Comparison of ENCODE assay signal across 8 mouse cellular contexts in the genomic region with DNA sequence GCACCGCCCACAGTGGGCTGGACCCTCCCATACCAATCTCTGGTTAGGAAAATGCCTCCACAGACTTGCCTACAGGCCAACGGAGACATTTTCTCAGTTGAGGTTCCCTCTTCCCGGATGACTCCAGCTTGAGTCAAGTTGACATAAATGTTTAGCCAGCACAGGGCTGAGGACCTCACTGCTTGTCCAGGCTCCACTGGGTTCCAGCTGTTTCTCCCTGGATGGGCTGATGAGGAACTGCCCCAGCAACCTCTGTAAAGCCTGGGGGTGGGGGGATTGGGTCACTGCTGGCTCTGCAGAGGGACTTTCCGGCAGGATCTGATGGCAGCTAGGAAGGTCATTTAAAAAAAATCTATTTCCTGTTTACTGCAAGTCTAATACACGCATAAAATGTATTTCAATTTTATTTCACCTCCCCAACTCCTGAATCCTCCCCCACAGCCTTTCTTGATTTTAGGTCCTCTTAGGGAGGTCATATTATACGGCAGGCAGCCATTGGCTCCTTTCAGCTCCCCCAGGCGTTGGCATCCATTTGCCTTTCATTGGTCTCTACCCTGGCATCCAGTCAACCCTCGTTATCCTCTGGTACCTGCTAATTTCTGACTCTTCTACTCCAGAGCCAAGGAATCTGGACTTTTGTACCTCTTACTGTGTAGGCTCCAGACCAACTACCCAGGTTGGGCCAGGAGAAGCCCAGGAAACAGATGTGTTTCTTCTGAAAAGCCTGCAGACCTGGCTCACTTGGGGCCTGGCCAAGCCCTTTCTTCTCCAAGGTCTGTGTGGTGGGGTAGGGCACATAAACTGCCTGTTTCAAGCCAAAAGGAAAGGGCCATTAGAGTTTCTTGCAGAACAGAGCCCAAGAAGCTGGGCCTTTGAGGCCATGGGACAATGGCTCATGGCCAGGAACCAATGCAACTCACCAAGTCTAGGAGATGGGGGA. TPM values are rescaled to one million over a fixed set of nuclear protein-coding genes. Genes with fewer than 3 reads are reported as not detected.
A peak's percentile ranks its signal among the peaks of the same experiment; 100 is the strongest.
DNase-seq lines count a peak whose midpoint lies in the region; ATAC-seq lines count a peak whose summit lies in the region.

No protein-coding gene starts in this region.

- no peak overlapping the region for H3K4me2 ChIP-seq in forebrain, embryonic 14.5 days (ENCODE audit: low read length)
- no peak overlapping the region for H3K4me2 ChIP-seq in midbrain, embryonic 13.5 days (replicated peaks)
- no peak overlapping the region for H3K4me2 ChIP-seq in midbrain, embryonic 14.5 days (ENCODE audit: low read length)

- H3K27me3 ChIP-seq in forebrain, embryonic 14.5 days (replicated peaks; ENCODE audit: control insufficient read depth, insufficient read depth, low read length) = no peaks in the 10 kb centered on the region
- H3K27me3 ChIP-seq in forebrain, embryonic 10.5 days (ENCODE audit: poor library complexity, severe bottlenecking) = no peaks in the 10 kb centered on the region
- no peaks in the 10 kb centered on the region for H3K27me3 ChIP-seq in midbrain, embryonic 13.5 days
- no peaks in the 10 kb centered on the region for H3K27me3 ChIP-seq in midbrain, embryonic 14.5 days (ENCODE audit: control insufficient read depth, insufficient read depth, low read length)

- WGBS in forebrain, embryonic 14.5 days = 68% methylated on average over 8 of the region's 8 CpGs
- WGBS in forebrain, embryonic 10.5 days = 88% methylated on average over 8 of the region's 8 CpGs
- WGBS in midbrain, embryonic 13.5 days = 93% methylated on average over 8 of the region's 8 CpGs
- WGBS in midbrain, embryonic 14.5 days = 91% methylated on average over 8 of the region's 8 CpGs

- no peak overlapping the region for H3K27ac ChIP-seq in forebrain, embryonic 14.5 days (ENCODE audit: low read depth, low read length)
- no peak overlapping the region for H3K27ac ChIP-seq in forebrain, embryonic 10.5 days
- H3K27ac ChIP-seq in midbrain, embryonic 13.5 days = no peak overlapping the region
- no peak overlapping the region for H3K27ac ChIP-seq in midbrain, embryonic 14.5 days (replicated peaks; ENCODE audit: low read depth, low read length)

- no peaks in the 10 kb centered on the region for H3K9me3 ChIP-seq in forebrain, embryonic 14.5 days (replicated peaks; ENCODE audit: control insufficient read depth, low read length)
- no peaks in the 10 kb centered on the region for H3K9me3 ChIP-seq in forebrain, embryonic 10.5 days
- no peaks in the 10 kb centered on the region for H3K9me3 ChIP-seq in midbrain, embryonic 13.5 days
- H3K9me3 ChIP-seq in midbrain, embryonic 14.5 days (ENCODE audit: control insufficient read depth, low read length) = no peaks in the 10 kb centered on the region

- H3K36me3 ChIP-seq in forebrain, embryonic 14.5 days (ENCODE audit: control insufficient read depth, insufficient read depth, low read length) = no peaks in the 10 kb centered on the region
- no peaks in the 10 kb centered on the region for H3K36me3 ChIP-seq in forebrain, embryonic 10.5 days (replicated peaks)
- peaks cover under 1% of the 10 kb centered on the region; the same call in 1 of the 2 replicates for H3K36me3 ChIP-seq in midbrain, embryonic 13.5 days
- no peaks in the 10 kb centered on the region for H3K36me3 ChIP-seq in midbrain, embryonic 14.5 days (ENCODE audit: control insufficient read depth, insufficient read depth, low read length)

- DNase-seq in forebrain, embryonic 14.5 days (ENCODE audit: low spot score) = peak; percentile 32
- no peak for DNase-seq in forebrain, embryonic 10.5 days (ENCODE audit: extremely low spot score, low spot score)
- DNase-seq in spleen, postnatal 36 days (ENCODE audit: low spot score in 2 of 2) = peak; percentile 22 to 23
- DNase-seq in spleen, adult 18-20 months = no peak
- DNase-seq in kidney, postnatal 25 days = peak; percentile 86 to 90
- no peak for DNase-seq in embryo, embryonic 10 days (ENCODE audit: low spot score)
- DNase-seq in midbrain, embryonic 14.5 days = no peak

- no peak for ATAC-seq in forebrain, embryonic 14.5 days
- ATAC-seq in midbrain, embryonic 13.5 days = no peak
- no peak for ATAC-seq in midbrain, embryonic 14.5 days (ENCODE audit: low FRiP score, low TSS enrichment)

- H3K4me3 ChIP-seq in forebrain, embryonic 14.5 days (ENCODE audit: low read depth, low read length) = no peak overlapping the region
- H3K4me3 ChIP-seq in forebrain, embryonic 10.5 days = no peak overlapping the region
- H3K4me3 ChIP-seq in midbrain, embryonic 13.5 days (replicated peaks) = no peak overlapping the region
- no peak overlapping the region for H3K4me3 ChIP-seq in midbrain, embryonic 14.5 days (replicated peaks; ENCODE audit: low read depth, low read length)

- no peak overlapping the region for H3K9ac ChIP-seq in forebrain, embryonic 14.5 days (ENCODE audit: low read length)
- no peak overlapping the region for H3K9ac ChIP-seq in midbrain, embryonic 13.5 days (replicated peaks)
- no peak overlapping the region for H3K9ac ChIP-seq in midbrain, embryonic 14.5 days (replicated peaks; ENCODE audit: low read length)

- H3K4me1 ChIP-seq in forebrain, embryonic 14.5 days (ENCODE audit: control insufficient read depth, insufficient read depth, low read length) = no peaks in the 10 kb centered on the region
- peaks cover 22% of the 10 kb centered on the region for H3K4me1 ChIP-seq in forebrain, embryonic 10.5 days
- peaks cover 6% of the 10 kb centered on the region for H3K4me1 ChIP-seq in midbrain, embryonic 13.5 days (replicated peaks)
- H3K4me1 ChIP-seq in midbrain, embryonic 14.5 days (ENCODE audit: control insufficient read depth, insufficient read depth, low read length) = no peaks in the 10 kb centered on the region

RNA-seq across cellular contexts. Expression of a gene that starts 42.4 kb away (rescaled TPM):
- polyA plus RNA-seq in forebrain, embryonic 14.5 days (2014; fragmentation: Nextera tagmentation; extraction: Ambion mirVana) = 1.5 and 2.3 TPM in 2 replicates
- polyA plus RNA-seq in forebrain, embryonic 10.5 days (2016; fragmentation: Nextera tagmentation; extraction: Ambion mirVana) = 0.53 and 0.59 TPM in 2 replicates
- 1.9 and 2.4 TPM in 2 replicates for polyA plus RNA-seq in midbrain, embryonic 13.5 days (2015; fragmentation: Nextera tagmentation; extraction: Ambion mirVana)
- 0.77 and 2.6 TPM in 2 replicates for polyA plus RNA-seq in midbrain, embryonic 14.5 days (2014; fragmentation: Nextera tagmentation; extraction: Ambion mirVana)

RNA-seq across cellular contexts. Expression of a gene that starts 56.1 kb away (rescaled TPM):
- 40.0 and 45.4 TPM in 2 replicates for polyA plus RNA-seq in forebrain, embryonic 14.5 days (2014; fragmentation: Nextera tagmentation; extraction: Ambion mirVana)
- 24.4 TPM in 2 replicates for polyA plus RNA-seq in forebrain, embryonic 10.5 days (2016; fragmentation: Nextera tagmentation; extraction: Ambion mirVana)
- polyA plus RNA-seq in midbrain, embryonic 13.5 days (2015; fragmentation: Nextera tagmentation; extraction: Ambion mirVana) = 39.2 and 39.5 TPM in 2 replicates
- polyA plus RNA-seq in midbrain, embryonic 14.5 days (2014; fragmentation: Nextera tagmentation; extraction: Ambion mirVana) = 42.2 and 45.0 TPM in 2 replicates

Comparison
In these comparisons a context has a peak if more than half of its experiments do, and no peak if none do; other contexts are left out.
1. DNase-seq: peak in forebrain, embryonic 14.5 days (single experiment), spleen, postnatal 36 days (2 of 2) and kidney, postnatal 25 days (2 of 2); none in forebrain, embryonic 10.5 days (single experiment), spleen, adult 18-20 months (0 of 2), embryo, embryonic 10 days (single experiment) and midbrain, embryonic 14.5 days (single experiment).